Mouse (Mus musculus): ENCODE results near the gene Pld1. TPM values are rescaled to one million over a fixed set of nuclear protein-coding genes. Genes with fewer than 3 reads are reported as not detected.

The Pld1 gene
- polyA plus RNA-seq, 1 experiment from 2014 or later, result 5.0 TPM

DNA sequence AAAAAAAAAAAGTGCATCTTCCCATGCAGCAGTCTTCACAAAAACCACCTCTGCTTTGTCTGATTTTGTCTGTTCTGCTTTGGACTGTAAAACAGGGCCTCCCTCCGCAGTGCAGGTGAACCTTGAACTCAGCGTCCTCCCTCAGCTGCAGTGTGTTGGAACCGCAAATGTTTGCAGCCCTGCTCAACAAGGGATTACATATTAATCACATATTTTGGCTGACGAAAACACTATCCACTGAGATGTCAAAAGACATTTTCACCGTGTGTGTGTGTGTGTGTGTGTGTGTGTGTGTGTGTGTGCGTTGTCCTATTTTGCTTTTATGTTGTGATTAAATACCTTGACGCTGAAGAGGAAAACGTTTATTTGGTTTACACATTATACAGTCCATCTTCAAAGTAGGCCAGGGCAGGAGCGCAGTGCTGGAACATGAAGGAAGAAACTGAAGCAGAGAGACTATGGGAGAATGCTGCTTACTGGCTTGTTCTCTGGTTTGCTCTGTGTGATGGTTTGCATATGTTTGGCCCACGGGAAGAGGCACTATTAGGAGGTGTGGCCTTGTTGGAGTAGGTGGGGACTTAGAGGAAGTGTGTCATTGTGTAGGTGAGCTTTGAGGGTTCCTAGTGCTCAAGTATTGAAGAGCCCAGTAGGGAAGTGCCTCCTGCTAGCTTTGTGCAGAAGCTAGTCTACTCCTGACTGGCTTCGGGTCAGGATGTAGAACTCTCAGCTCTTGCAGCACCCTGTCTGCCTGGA, 17.1 kb upstream of the Pld1 start:
- no peaks in the 10 kb centered on the region for H3K9me3 ChIP-seq (replicated peaks; ENCODE audit: low read length)
- TF ChIP-seq CTCF (IDR thresholded peaks at IDR 0.05; ENCODE audit: low read depth), result no peak
- H3K9ac ChIP-seq (ENCODE audit: low read depth, low read length), result no peak overlapping the region
- H3K36me3 ChIP-seq (ENCODE audit: insufficient read depth, low read length), result no peaks in the 10 kb centered on the region
- WGBS, result 79% methylated on average over 11 of the region's 11 CpGs
- H3K27ac ChIP-seq, result no peak overlapping the region
- DNase-seq (ENCODE audit: low spot score) (no peak), ATAC-seq (replicated peaks; ENCODE audit: low FRiP score, low read depth) (peak; percentile 66)
- H3K4me2 ChIP-seq (ENCODE audit: low read length), result no peak overlapping the region
- H3K4me3 ChIP-seq (replicated peaks; ENCODE audit: low read depth, low read length), result no peak overlapping the region
- H3K27me3 ChIP-seq (ENCODE audit: insufficient read depth, low read length), result no peaks in the 10 kb centered on the region
- H3K4me1 ChIP-seq (replicated peaks; ENCODE audit: insufficient read depth, low read length), result no peaks in the 10 kb centered on the region

DNA sequence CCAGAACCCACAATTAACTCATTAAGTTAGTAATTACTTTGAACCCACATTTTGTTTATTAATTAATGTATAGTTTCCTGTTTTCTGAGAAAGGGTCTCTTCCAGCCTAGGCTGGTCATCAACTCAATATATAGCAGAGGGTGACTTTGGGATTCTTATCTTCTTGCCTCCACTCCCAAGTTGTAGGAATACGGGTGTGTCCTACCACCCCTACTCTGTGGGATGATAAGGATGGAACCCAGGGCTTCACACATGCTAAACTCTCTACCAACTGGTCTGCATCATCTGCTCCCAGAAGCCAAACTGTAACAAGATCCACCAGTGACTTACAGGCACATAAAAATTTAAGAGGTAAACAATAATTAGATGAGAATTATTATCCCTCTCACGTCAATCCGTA, 14.5 kb upstream of the Pld1 start:
- no peaks in the 10 kb centered on the region for H3K9me3 ChIP-seq (replicated peaks; ENCODE audit: low read length)
- TF ChIP-seq CTCF (IDR thresholded peaks at IDR 0.05; ENCODE audit: low read depth), result no peak
- H3K4me2 ChIP-seq (ENCODE audit: low read length), result no peak overlapping the region
- H3K4me3 ChIP-seq (replicated peaks; ENCODE audit: low read depth, low read length), result no peak overlapping the region
- ATAC-seq (replicated peaks; ENCODE audit: low FRiP score, low read depth) (no peak), DNase-seq (ENCODE audit: low spot score) (no peak)
- H3K9ac ChIP-seq (ENCODE audit: low read depth, low read length), result no peak overlapping the region
- H3K36me3 ChIP-seq (ENCODE audit: insufficient read depth, low read length), result no peaks in the 10 kb centered on the region
- H3K27ac ChIP-seq, result no peak overlapping the region
- no peaks in the 10 kb centered on the region for H3K4me1 ChIP-seq (replicated peaks; ENCODE audit: insufficient read depth, low read length)
- H3K27me3 ChIP-seq (ENCODE audit: insufficient read depth, low read length), result no peaks in the 10 kb centered on the region
- 52% methylated on average over 3 of the region's 3 CpGs for WGBS

DNA sequence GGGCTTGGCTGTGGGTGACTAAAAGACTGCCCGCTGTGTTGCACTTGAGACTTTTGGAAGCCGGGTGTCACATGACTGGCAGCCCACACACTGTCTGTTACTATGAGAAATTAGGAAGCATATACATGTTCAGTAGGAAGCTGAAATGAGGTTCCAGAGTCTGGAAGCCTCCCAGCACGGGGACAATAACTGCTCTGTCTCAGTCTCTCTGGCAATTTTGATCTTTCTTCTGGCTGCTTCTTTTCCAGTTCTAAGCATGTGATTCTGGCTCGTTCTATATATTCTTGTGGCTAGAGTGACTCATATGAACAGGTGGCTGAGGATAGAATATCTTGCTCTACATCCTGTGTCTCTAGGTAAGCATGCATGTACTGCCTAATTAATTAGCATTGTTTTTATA, 9.3 kb upstream of the Pld1 start:
- DNase-seq (ENCODE audit: low spot score), result no peak

DNA sequence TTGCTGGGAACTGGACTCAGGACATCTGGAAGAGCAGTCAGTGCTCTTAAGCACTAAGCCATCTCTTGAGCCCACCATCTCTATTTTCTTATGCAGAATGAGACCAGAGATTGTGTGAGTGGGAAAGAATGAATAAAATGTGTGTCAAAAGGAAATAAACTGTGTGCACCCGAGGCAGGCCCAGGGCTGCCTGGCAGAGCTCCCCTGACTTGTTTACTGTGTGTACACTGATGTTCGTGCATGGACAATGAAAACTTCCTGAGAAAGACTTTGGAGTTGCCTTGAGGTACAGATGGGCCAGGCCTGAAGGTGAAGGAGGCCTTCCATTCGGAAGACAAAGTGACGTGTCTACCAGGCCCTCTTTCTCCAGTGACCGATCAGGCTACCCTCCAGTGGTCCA, 6.1 kb upstream of the Pld1 start:
- H3K4me1 ChIP-seq (replicated peaks; ENCODE audit: insufficient read depth, low read length), result no peaks in the 10 kb centered on the region
- H3K4me3 ChIP-seq (replicated peaks; ENCODE audit: low read depth, low read length), result no peak overlapping the region
- no peak overlapping the region for H3K27ac ChIP-seq
- H3K9me3 ChIP-seq (replicated peaks; ENCODE audit: low read length), result no peaks in the 10 kb centered on the region
- H3K27me3 ChIP-seq (ENCODE audit: insufficient read depth, low read length), result no peaks in the 10 kb centered on the region
- H3K4me2 ChIP-seq (ENCODE audit: low read length), result no peak overlapping the region
- no peak overlapping the region for H3K9ac ChIP-seq (ENCODE audit: low read depth, low read length)
- TF ChIP-seq CTCF (IDR thresholded peaks at IDR 0.05; ENCODE audit: low read depth), result 0 out of 2 replicates have a peak, but pooled peaks have one; percentile 15
- no peak for DNase-seq (ENCODE audit: low spot score)
- no peaks in the 10 kb centered on the region for H3K36me3 ChIP-seq (ENCODE audit: insufficient read depth, low read length)
- 85% methylated on average over 5 of the region's 5 CpGs for WGBS
- no peak for ATAC-seq (replicated peaks; ENCODE audit: low FRiP score, low read depth)

More for the DNA sequence above, 9.3 kb upstream of the Pld1 start:
- H3K27ac ChIP-seq, result no peak overlapping the region
- H3K9ac ChIP-seq (ENCODE audit: low read depth, low read length), result no peak overlapping the region
- no peak for ATAC-seq (replicated peaks; ENCODE audit: low FRiP score, low read depth)
- H3K9me3 ChIP-seq (replicated peaks; ENCODE audit: low read length), result no peaks in the 10 kb centered on the region
- no peak for TF ChIP-seq CTCF (IDR thresholded peaks at IDR 0.05; ENCODE audit: low read depth)
- WGBS, result 83% methylated on average over 4 of the region's 4 CpGs
- no peaks in the 10 kb centered on the region for H3K27me3 ChIP-seq (ENCODE audit: insufficient read depth, low read length)
- H3K4me2 ChIP-seq (ENCODE audit: low read length), result no peak overlapping the region
- no peaks in the 10 kb centered on the region for H3K36me3 ChIP-seq (ENCODE audit: insufficient read depth, low read length)
- H3K4me3 ChIP-seq (replicated peaks; ENCODE audit: low read depth, low read length), result no peak overlapping the region
- no peaks in the 10 kb centered on the region for H3K4me1 ChIP-seq (replicated peaks; ENCODE audit: insufficient read depth, low read length)

GRCm38 (mm10) chr3:27935644-27936043, 2.9 kb upstream of the Pld1 start:
- ATAC-seq (replicated peaks; ENCODE audit: low FRiP score, low read depth) (no peak), DNase-seq (ENCODE audit: low spot score) (no peak)
- Histone ChIP-seq H3K4me3 (replicated peaks; ENCODE audit: low read depth, low read length) (no peak overlapping the region), H3K4me2 (ENCODE audit: low read length) (no peak overlapping the region), H3K9me3 (replicated peaks; ENCODE audit: low read length) (no peaks in the 10 kb centered on the region), H3K36me3 (ENCODE audit: insufficient read depth, low read length) (no peaks in the 10 kb centered on the region), H3K4me1 (replicated peaks; ENCODE audit: insufficient read depth, low read length) (0 out of 2 replicates have a peak, but pooled peaks cover 3% of the 10 kb centered on the region), H3K9ac (ENCODE audit: low read depth, low read length) (no peak overlapping the region), H3K27ac (no peak overlapping the region), H3K27me3 (ENCODE audit: insufficient read depth, low read length) (no peaks in the 10 kb centered on the region)
- 86% methylated on average over 3 of the region's 3 CpGs for WGBS
- no peak for TF ChIP-seq CTCF (IDR thresholded peaks at IDR 0.05; ENCODE audit: low read depth)

- Histone ChIP-seq H3K9ac (ENCODE audit: low read depth, low read length) (no peak overlapping the region), H3K4me1 (replicated peaks; ENCODE audit: insufficient read depth, low read length) (0 out of 2 replicates have a peak, but pooled peaks cover 3% of the 10 kb centered on the region), H3K36me3 (ENCODE audit: insufficient read depth, low read length) (no peaks in the 10 kb centered on the region), H3K27me3 (ENCODE audit: insufficient read depth, low read length) (no peaks in the 10 kb centered on the region), H3K9me3 (replicated peaks; ENCODE audit: low read length) (no peaks in the 10 kb centered on the region), H3K4me2 (ENCODE audit: low read length) (no peak overlapping the region), H3K27ac (no peak overlapping the region), H3K4me3 (replicated peaks; ENCODE audit: low read depth, low read length) (no peak overlapping the region)
- ATAC-seq (replicated peaks; ENCODE audit: low FRiP score, low read depth) (no peak), DNase-seq (ENCODE audit: low spot score) (no peak)
- no peak for TF ChIP-seq CTCF (IDR thresholded peaks at IDR 0.05; ENCODE audit: low read depth)
- WGBS, result 74% methylated on average over 5 of the region's 5 CpGs
These were observed 1.8 kb upstream of the Pld1 start for GRCm38 (mm10) chr3:27936731-27937130.

Data from kidney, postnatal 0 days (tissue).